Mouse (Mus musculus): ENCODE results near the gene Mucl1. TPM values are rescaled to one million over a fixed set of nuclear protein-coding genes. Genes with fewer than 3 reads are reported as not detected.

Mucl1 gene
- total RNA-seq (2023), result not detected in 2 replicates

DNA sequence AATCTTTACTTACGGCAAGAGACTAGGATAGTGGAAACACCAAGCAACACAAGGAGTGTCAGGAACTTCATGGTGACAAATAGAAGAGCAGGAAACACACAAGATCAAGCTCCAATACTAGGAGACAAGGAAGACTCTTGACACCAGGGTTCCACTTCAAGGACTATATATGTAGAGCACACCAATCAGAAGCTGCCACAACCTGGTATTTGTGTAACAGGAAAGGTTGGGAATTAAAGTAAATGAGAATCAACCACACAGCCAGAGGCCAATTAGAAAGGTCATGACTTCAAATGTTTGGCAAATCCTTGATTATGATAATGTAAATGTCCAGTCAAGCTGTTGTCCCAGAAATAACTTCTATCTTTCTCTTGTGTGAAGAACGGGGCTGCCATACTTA is at the start of gene Mucl1:
Gene Mucl1, minus strand, starts transcription at position 101 of the 400 bp plus-strand sequence.

Other genes starting within 250 kb of the Mucl1 start
- not detected in 2 replicates for gene Ppp1r1a, start 217.5 kb downstream of the Mucl1 start, total RNA-seq (2023)
- gene Glycam1, start 190.4 kb downstream of the Mucl1 start, total RNA-seq (2023), result not detected in 2 replicates
- not detected in 2 replicates for gene Mucl2, start 143.8 kb upstream of the Mucl1 start, total RNA-seq (2023)

Measured in neutrophil, adult 65 days (primary cell).